Mouse (Mus musculus) left cerebral cortex, postnatal 14 days (tissue): ENCODE results near the gene Zfp335. TPM values are rescaled to one million over a fixed set of nuclear protein-coding genes. Genes with fewer than 3 reads are reported as not detected.
A peak's percentile ranks its signal among the peaks of the same experiment; 100 is the strongest.

Source experiments
- DNase-seq, 2 experiments: peaks; one replicate each; pipeline ENCODE4 v3.0.0; 2021 to 2022; ENCODE audit warnings: low spot score in 2 of 2, mixed read lengths in 1 of 2
- intact Hi-C: fragments of 180-260 bp; cut with DNase I; formaldehyde crosslinking; loops from one replicate; pipeline ENCODE4 v1.15.1; 2025
- total RNA-seq, 2 experiments: library from RNA; stranded (reverse); gene quantifications; 2 replicates each; pipeline ENCODE4 v1.2.3; 2021

The Zfp335 gene
- total RNA-seq, 2 experiments from 2014 or later: 24.1 to 25.4 TPM

DNA sequence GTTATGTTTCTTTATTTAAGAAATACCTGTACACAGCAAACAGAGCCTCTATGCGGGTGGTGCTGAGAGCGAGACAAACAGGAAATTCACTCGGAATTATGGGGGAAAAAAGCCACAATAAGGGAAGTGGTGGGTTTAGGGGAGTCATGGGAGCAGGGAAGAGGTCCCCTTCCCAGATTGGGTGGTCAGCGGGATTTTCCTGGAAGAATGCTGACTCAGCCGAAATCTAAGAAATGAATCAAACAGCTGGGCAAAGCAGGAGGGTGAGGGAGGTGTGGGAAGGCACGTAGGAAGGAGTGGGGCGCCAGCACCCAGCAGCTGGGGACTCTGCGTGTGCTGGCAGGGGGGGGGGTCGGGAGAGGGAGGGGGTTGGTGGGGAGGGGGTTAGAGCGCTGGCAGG is 22.0 kb upstream of the Zfp335 start:
- intact Hi-C loops: no loop called here
- DNase-seq: no peak

GRCm38 (mm10) chr2:164930706-164931581 is 19.4 kb upstream of the Zfp335 start:
- intact Hi-C loops: no loop called here
- DNase-seq: no peak

GRCm38 (mm10) chr2:164924100-164924857 is 12.7 kb upstream of the Zfp335 start:
- intact Hi-C loops: loop anchor here (5.0 kb wide), 1 partner anchor 108 kb away; the partner anchor contains the start of gene Ncoa5
- DNase-seq: peak; percentile 94 to 96

- intact Hi-C loops: loop anchor here (5.0 kb wide), 1 partner anchor 109 kb away; the partner anchor contains the start of gene Ncoa5
- DNase-seq: no peak
Measured at GRCm38 (mm10) chr2:164923291-164923690, 11.7 kb upstream of the Zfp335 start.

GRCm38 (mm10) chr2:164921984-164922383 is 10.4 kb upstream of the Zfp335 start:
- intact Hi-C loops: loop anchor here (5.0 kb wide), 1 partner anchor 110 kb away; the partner anchor contains the start of gene Ncoa5
- DNase-seq: no peak

- intact Hi-C loops: no loop called here
Measured at GRCm38 (mm10) chr2:164918325-164918724, 6.8 kb upstream of the Zfp335 start.

GRCm38 (mm10) chr2:164917371-164917770 is 5.8 kb upstream of the Zfp335 start:
- intact Hi-C loops: no loop called here
- DNase-seq: no peak

More at GRCm38 (mm10) chr2:164918325-164918724, 6.8 kb upstream of the Zfp335 start:
- peak; percentile 32 to 69 for DNase-seq

DNA sequence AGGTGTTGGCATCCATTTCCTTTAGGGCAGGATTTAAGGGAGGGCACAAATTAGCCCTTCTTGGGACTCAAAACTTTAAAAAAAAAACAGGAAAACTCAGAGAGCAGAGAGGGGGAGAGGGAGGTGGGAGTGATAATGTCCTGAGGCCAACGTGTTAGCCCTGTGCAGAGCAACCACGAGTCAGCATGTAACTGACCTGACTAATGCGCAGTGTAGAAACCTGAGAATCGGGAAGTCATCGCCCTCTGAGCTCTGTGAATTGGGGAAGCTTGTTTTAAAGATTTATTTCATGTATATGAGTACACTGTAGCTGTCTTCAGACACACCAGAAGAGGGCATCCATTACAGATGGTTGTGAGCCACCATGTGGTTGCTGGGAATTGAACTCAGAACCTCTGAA is 5.3 kb upstream of the Zfp335 start:
- no peak for DNase-seq
- intact Hi-C loops: no loop called here

DNA sequence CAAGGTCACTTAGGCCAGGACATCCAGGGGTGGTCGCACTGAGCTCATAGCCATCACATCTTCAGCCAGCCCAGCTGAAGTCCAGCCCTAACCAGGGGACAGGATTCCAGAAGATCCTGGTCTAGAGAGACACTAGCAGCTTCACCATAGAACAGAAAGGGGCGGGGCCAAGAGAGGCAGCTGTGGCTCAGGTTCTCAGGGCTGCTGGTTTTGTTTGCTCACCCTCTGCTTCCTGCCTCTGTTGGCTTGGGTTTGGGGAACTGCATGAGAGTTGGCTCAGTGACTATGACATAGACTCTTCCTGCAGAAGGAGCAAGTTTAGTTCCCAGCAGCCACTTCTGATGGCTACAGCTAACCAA is 1.9 kb upstream of the Zfp335 start:
- intact Hi-C loops: no loop called here
- peak in 1 of 2 experiments; percentile 62 for DNase-seq

GRCm38 (mm10) chr2:164912749-164913427 is 1.3 kb upstream of the Zfp335 start:
- DNase-seq: no peak
- intact Hi-C loops: no loop called here

GRCm38 (mm10) chr2:164912151-164912550 is 594 bp upstream of the Zfp335 start:
- intact Hi-C loops: no loop called here
- peak; percentile 69 to 92 for DNase-seq

GRCm38 (mm10) chr2:164910360-164911061 is 1.0 kb downstream of the Zfp335 start:
- intact Hi-C loops: no loop called here
- no peak for DNase-seq

- intact Hi-C loops: no loop called here
- no peak for DNase-seq
Measured at GRCm38 (mm10) chr2:164909542-164909941, 2.0 kb downstream of the Zfp335 start.

DNA sequence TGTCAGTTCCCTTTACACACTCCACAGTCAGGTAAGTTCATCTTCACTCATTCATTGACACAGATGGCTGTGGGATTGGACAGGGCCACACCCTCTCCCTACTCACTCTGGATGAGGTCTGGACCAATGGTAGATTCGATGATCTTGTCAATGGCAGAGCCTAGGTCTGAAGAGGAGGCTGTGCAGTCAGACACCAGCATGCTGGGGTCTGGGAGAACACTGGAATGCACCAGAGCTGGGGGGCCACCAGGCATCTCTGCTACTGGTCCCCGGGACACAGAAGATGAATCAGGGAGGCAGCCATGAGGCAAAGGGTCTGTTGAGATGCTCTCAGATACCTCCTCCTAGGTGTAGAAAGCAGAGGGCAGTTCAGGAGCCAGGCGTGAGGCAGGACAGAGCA is 2.5 kb downstream of the Zfp335 start:
- no peak for DNase-seq
- intact Hi-C loops: no loop called here

DNA sequence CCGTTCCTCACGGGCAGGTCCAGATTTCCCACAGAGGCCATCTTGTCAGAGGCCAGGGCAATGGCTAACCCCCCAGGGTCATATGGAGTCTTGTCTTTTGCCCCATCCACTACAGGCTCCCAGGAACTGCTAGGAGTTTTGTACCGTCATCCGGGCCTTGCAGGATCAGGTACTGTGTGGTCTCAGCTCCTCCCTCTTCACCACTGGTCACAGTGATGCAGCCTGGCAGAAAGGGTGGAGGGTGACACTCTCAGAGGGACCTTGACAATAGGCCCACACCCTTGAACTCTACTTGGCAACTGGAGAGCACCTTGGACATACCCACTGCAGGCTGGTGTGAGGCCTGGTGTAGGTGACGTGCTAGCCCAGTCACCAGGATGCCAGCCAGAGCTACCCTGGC is 3.5 kb downstream of the Zfp335 start:
- intact Hi-C loops: no loop called here
- DNase-seq: no peak

DNA sequence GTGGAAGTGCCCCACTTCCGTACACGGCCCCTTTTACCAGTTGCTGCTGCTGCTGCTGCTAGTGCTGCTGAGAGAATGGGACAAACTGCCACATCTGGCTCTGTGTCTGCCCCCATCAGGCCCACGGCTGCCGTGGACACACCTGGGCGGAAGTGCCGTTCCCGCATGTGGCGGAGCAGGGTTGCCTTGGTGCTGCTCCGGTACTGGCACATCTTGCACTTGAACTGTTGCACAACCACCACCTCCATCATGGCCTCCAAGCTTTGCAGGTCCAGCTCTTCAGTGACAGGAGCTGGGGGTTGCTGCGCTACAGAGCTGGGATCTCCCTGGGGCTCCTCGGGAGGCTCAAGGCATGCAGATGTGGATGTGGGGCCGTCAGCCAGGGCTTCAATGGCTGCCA is 4.0 kb downstream of the Zfp335 start:
- no peak for DNase-seq
- intact Hi-C loops: no loop called here

- intact Hi-C loops: no loop called here
- no peak for DNase-seq
Measured at GRCm38 (mm10) chr2:164906071-164906470, 5.5 kb downstream of the Zfp335 start.

DNA sequence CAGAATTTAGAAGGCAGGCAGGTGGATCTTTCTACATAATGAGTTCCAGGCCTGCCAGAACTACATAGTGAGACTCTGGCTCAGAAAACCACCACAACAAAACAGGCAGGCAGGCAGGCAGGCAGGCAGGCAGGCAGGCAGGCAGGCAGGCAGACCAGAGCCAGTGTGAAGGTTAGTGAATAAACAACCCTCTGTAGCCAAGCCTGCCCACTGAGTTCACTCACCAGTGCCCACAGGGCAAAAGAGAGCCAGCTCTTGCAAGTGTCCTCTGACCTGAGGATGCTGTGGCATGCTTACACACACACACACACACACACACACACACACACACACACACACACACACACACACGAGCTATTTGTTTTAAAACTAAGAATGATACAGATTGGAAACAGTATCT is 8.1 kb downstream of the Zfp335 start:
- intact Hi-C loops: no loop called here
- no peak for DNase-seq

GRCm38 (mm10) chr2:164901380-164901779 is 10.2 kb downstream of the Zfp335 start:
- intact Hi-C loops: no loop called here
- no peak for DNase-seq
